Mouse (Mus musculus) T-helper 2 cell (primary cell): ENCODE data around the gene Ugt8a.

Experiments
- in situ Hi-C: fragments of 300-600 bp; cut with MboI, MseI; formaldehyde crosslinking; loops from one replicate; pipeline ENCODE4 v1.15.1; 2025; ENCODE audit warnings: high pct_unique_total_duplicates

The Ugt8a gene

GRCm38 (mm10) chr3:125938092-125938755 lies at the start of gene Ugt8a:
TSS of gene Ugt8a (minus strand) at chr3:125938619.
- in situ Hi-C loops, result loop anchor here (5.0 kb wide), 1 partner anchor 49 kb away; no protein-coding TSS in a partner anchor

GRCm38 (mm10) chr3:125986639-125987038 lies 48.2 kb upstream of the Ugt8a start:
- in situ Hi-C loops, result loop anchor here (5.0 kb wide), 1 partner anchor 49 kb away; the partner anchor contains the start of gene Ugt8a

- in situ Hi-C loops, result no loop called here
These were observed 45.4 kb upstream of the Ugt8a start for GRCm38 (mm10) chr3:125983707-125984420.

- in situ Hi-C loops, result no loop called here
These were observed 41.1 kb upstream of the Ugt8a start for GRCm38 (mm10) chr3:125979475-125979874.

- in situ Hi-C loops, result no loop called here
These were observed 37.5 kb upstream of the Ugt8a start for GRCm38 (mm10) chr3:125975899-125976298.

- in situ Hi-C loops, result no loop called here
These were observed 31.0 kb upstream of the Ugt8a start for GRCm38 (mm10) chr3:125969458-125969857.

- in situ Hi-C loops, result no loop called here
These were observed 17.9 kb upstream of the Ugt8a start for GRCm38 (mm10) chr3:125956196-125956885.

- in situ Hi-C loops, result no loop called here
These were observed 16.5 kb upstream of the Ugt8a start for GRCm38 (mm10) chr3:125954881-125955280.

GRCm38 (mm10) chr3:125940811-125941210 lies 2.4 kb upstream of the Ugt8a start:
- in situ Hi-C loops, result no loop called here

GRCm38 (mm10) chr3:125938756-125939109 lies 314 bp upstream of the Ugt8a start:
- in situ Hi-C loops, result loop anchor here (5.0 kb wide), 1 partner anchor 49 kb away; no protein-coding TSS in a partner anchor

GRCm38 (mm10) chr3:125937536-125938091 lies 805 bp downstream of the Ugt8a start:
- in situ Hi-C loops, result loop anchor here (5.0 kb wide), 1 partner anchor 50 kb away; no protein-coding TSS in a partner anchor

- in situ Hi-C loops, result loop anchor here (5.0 kb wide), 1 partner anchor 52 kb away; no protein-coding TSS in a partner anchor
These were observed 2.6 kb downstream of the Ugt8a start for GRCm38 (mm10) chr3:125935796-125936195.

GRCm38 (mm10) chr3:125932594-125933237 lies 5.7 kb downstream of the Ugt8a start:
- in situ Hi-C loops, result no loop called here

- in situ Hi-C loops, result no loop called here
These were observed 7.4 kb downstream of the Ugt8a start for GRCm38 (mm10) chr3:125931059-125931458.

- in situ Hi-C loops, result no loop called here
These were observed 17.5 kb downstream of the Ugt8a start for GRCm38 (mm10) chr3:125920876-125921275.

- in situ Hi-C loops, result no loop called here
These were observed 39.4 kb downstream of the Ugt8a start for GRCm38 (mm10) chr3:125898976-125899375.

- in situ Hi-C loops, result no loop called here
These were observed 51.3 kb downstream of the Ugt8a start for GRCm38 (mm10) chr3:125887109-125887508.

GRCm38 (mm10) chr3:125884879-125885278 lies 53.5 kb downstream of the Ugt8a start:
- in situ Hi-C loops, result no loop called here

- in situ Hi-C loops, result no loop called here
These were observed 54.0 kb downstream of the Ugt8a start for GRCm38 (mm10) chr3:125884423-125884822.

- in situ Hi-C loops, result no loop called here
These were observed 55.4 kb downstream of the Ugt8a start for GRCm38 (mm10) chr3:125883009-125883408.

- in situ Hi-C loops, result no loop called here
These were observed 56.6 kb downstream of the Ugt8a start for GRCm38 (mm10) chr3:125881835-125882234.
